ENCODE assay signal across 29 mouse cellular contexts in genomic region chr12:8439957-8440356, GRCm38 (mm10). TPM values are rescaled to one million over a fixed set of nuclear protein-coding genes. Genes with fewer than 3 reads are reported as not detected.
DNase-seq lines count a peak whose midpoint lies in the region; ATAC-seq lines count a peak whose summit lies in the region.
"Had no signal": no experiment of that assay in that cellular context is flagged by ENCODE, and none has a peak within 500 bp of the region (broad histone marks: within the 10 kb centered on the region; RNA-seq: fewer than 3 reads in every experiment).

No protein-coding gene starts in this region.

- peaks cover 27% of the 10 kb centered on the region for H3K4me1 ChIP-seq in hindbrain, embryonic 10.5 days (replicated peaks)
- no peaks in the 10 kb centered on the region for H3K4me1 ChIP-seq in hindbrain, embryonic 16.5 days (ENCODE audit: control insufficient read depth, insufficient read depth, low read depth, low read length)
- peaks cover 29% of the 10 kb centered on the region for H3K4me1 ChIP-seq in midbrain, embryonic 10.5 days
- H3K4me1 ChIP-seq in midbrain, embryonic 16.5 days (ENCODE audit: control insufficient read depth, insufficient read depth, low read length): no peaks in the 10 kb centered on the region
- H3K4me1 ChIP-seq in embryonic facial prominence, embryonic 10.5 days: peaks cover 46% of the 10 kb centered on the region

- H3K4me3 ChIP-seq in hindbrain, embryonic 10.5 days: no peak overlapping the region
- no peak overlapping the region for H3K4me3 ChIP-seq in hindbrain, embryonic 16.5 days (ENCODE audit: low read length)
- no peak overlapping the region for H3K4me3 ChIP-seq in midbrain, embryonic 10.5 days
- H3K4me3 ChIP-seq in midbrain, embryonic 16.5 days (ENCODE audit: low read depth, low read length): no peak overlapping the region
- no peak overlapping the region for H3K4me3 ChIP-seq in embryonic facial prominence, embryonic 10.5 days
- H3K4me3 ChIP-seq: embryonic facial prominence, embryonic 12.5 days; forebrain, embryonic 12.5 days; heart, embryonic 13.5 days; intestine, embryonic 15.5 days; left cerebral cortex, adult 2 months; liver, embryonic 15.5 days; lung, embryonic 15.5 days; midbrain, embryonic 13.5 days; stomach, embryonic 15.5 days had no signal

- DNase-seq in hindbrain, embryonic 10.5 days (ENCODE audit: low spot score): no peak
- DNase-seq in midbrain, embryonic 10.5 days (ENCODE audit: low spot score): no peak
- no peak for DNase-seq in embryonic facial prominence, embryonic 10.5 days (ENCODE audit: low spot score)
- no peak for DNase-seq in thymus, postnatal 36 days
- DNase-seq in right cerebral cortex, postnatal 14 days: no peak
- DNase-seq: adrenal gland, adult 8-10 months; cerebellum, adult 8-10 months; cerebellum, postnatal 25 days; forebrain, postnatal 0 days; gastrocnemius, postnatal 14 days; heart, adult 18-20 months; heart, postnatal 10 days; kidney, adult 2 months; liver; right cerebral cortex, postnatal 25 days; thymus, postnatal 25 days had no signal

- H3K9ac ChIP-seq in hindbrain, embryonic 16.5 days (ENCODE audit: low read depth, low read length): no peak overlapping the region
- H3K9ac ChIP-seq in midbrain, embryonic 16.5 days (ENCODE audit: low read depth, low read length): no peak overlapping the region
- H3K9ac ChIP-seq: embryonic facial prominence, embryonic 12.5 days; forebrain, embryonic 12.5 days; forebrain, postnatal 0 days; heart, embryonic 13.5 days; intestine, embryonic 15.5 days; liver, embryonic 15.5 days; lung, embryonic 15.5 days; midbrain, embryonic 13.5 days; stomach, embryonic 15.5 days had no signal

- no peak for ATAC-seq in hindbrain, embryonic 16.5 days
- no peak for ATAC-seq in midbrain, embryonic 16.5 days
- ATAC-seq: forebrain, postnatal 0 days; hindbrain, postnatal 0 days; intestine, embryonic 15.5 days; midbrain, embryonic 13.5 days had no signal

- no peaks in the 10 kb centered on the region for H3K27me3 ChIP-seq in hindbrain, embryonic 10.5 days (ENCODE audit: insufficient read depth, poor library complexity, severe bottlenecking)
- no peaks in the 10 kb centered on the region for H3K27me3 ChIP-seq in hindbrain, embryonic 16.5 days (replicated peaks; ENCODE audit: control insufficient read depth, insufficient read depth, low read length)
- peaks cover 31% of the 10 kb centered on the region for H3K27me3 ChIP-seq in midbrain, embryonic 10.5 days (ENCODE audit: low read depth, poor library complexity, severe bottlenecking)
- no peaks in the 10 kb centered on the region for H3K27me3 ChIP-seq in midbrain, embryonic 16.5 days (ENCODE audit: control insufficient read depth, insufficient read depth, low read depth, low read length)
- 0 out of 2 replicates have a peak, but pooled peaks cover 2% of the 10 kb centered on the region for H3K27me3 ChIP-seq in embryonic facial prominence, embryonic 10.5 days (replicated peaks; ENCODE audit: low read depth, poor library complexity, severe bottlenecking)
- H3K27me3 ChIP-seq: embryonic facial prominence, embryonic 12.5 days; forebrain, embryonic 12.5 days; intestine, embryonic 15.5 days; liver, embryonic 15.5 days; lung, embryonic 15.5 days; midbrain, embryonic 13.5 days; stomach, embryonic 15.5 days had no signal

- H3K4me2 ChIP-seq in hindbrain, embryonic 16.5 days (ENCODE audit: low read length): no peak overlapping the region
- no peak overlapping the region for H3K4me2 ChIP-seq in midbrain, embryonic 16.5 days (ENCODE audit: low read length)
- H3K4me2 ChIP-seq: embryonic facial prominence, embryonic 12.5 days; forebrain, embryonic 12.5 days; heart, embryonic 13.5 days; intestine, embryonic 15.5 days; liver, embryonic 15.5 days; lung, embryonic 15.5 days; midbrain, embryonic 13.5 days; stomach, embryonic 15.5 days had no signal

- H3K9me3 ChIP-seq in hindbrain, embryonic 10.5 days: no peaks in the 10 kb centered on the region
- H3K9me3 ChIP-seq in hindbrain, embryonic 16.5 days (ENCODE audit: control insufficient read depth, low read length): no peaks in the 10 kb centered on the region
- no peaks in the 10 kb centered on the region for H3K9me3 ChIP-seq in midbrain, embryonic 10.5 days (replicated peaks)
- H3K9me3 ChIP-seq in midbrain, embryonic 16.5 days (replicated peaks; ENCODE audit: control insufficient read depth, low read length, poor library complexity, severe bottlenecking): no peaks in the 10 kb centered on the region
- H3K9me3 ChIP-seq in embryonic facial prominence, embryonic 10.5 days: no peaks in the 10 kb centered on the region
- H3K9me3 ChIP-seq: embryonic facial prominence, embryonic 12.5 days; forebrain, embryonic 12.5 days; G1E; heart, embryonic 13.5 days; intestine, embryonic 15.5 days; liver, embryonic 15.5 days; lung, embryonic 15.5 days; midbrain, embryonic 13.5 days; stomach, embryonic 15.5 days had no signal

- 0 out of 2 replicates have a peak overlapping the region, but pooled peaks have one; percentile 50 for H3K27ac ChIP-seq in hindbrain, embryonic 10.5 days
- no peak overlapping the region for H3K27ac ChIP-seq in hindbrain, embryonic 16.5 days (ENCODE audit: low read depth, low read length)
- 0 out of 2 replicates have a peak overlapping the region, but pooled peaks have one; percentile 4 for H3K27ac ChIP-seq in midbrain, embryonic 10.5 days (replicated peaks)
- no peak overlapping the region for H3K27ac ChIP-seq in midbrain, embryonic 16.5 days (ENCODE audit: low read length)
- peak overlapping the region; percentile 7; the same call in 1 of the 2 replicates for H3K27ac ChIP-seq in embryonic facial prominence, embryonic 10.5 days (replicated peaks)
- H3K27ac ChIP-seq: embryonic facial prominence, embryonic 12.5 days; forebrain, embryonic 12.5 days; heart, embryonic 13.5 days; hindbrain, postnatal 0 days; intestine, embryonic 15.5 days; left cerebral cortex, adult 2 months; liver, embryonic 15.5 days; lung, embryonic 15.5 days; midbrain, embryonic 13.5 days; stomach, embryonic 15.5 days had no signal

- H3K36me3 ChIP-seq in hindbrain, embryonic 10.5 days: no peaks in the 10 kb centered on the region
- no peaks in the 10 kb centered on the region for H3K36me3 ChIP-seq in hindbrain, embryonic 16.5 days (ENCODE audit: control insufficient read depth, insufficient read depth, low read length)
- no peaks in the 10 kb centered on the region for H3K36me3 ChIP-seq in midbrain, embryonic 10.5 days
- H3K36me3 ChIP-seq in midbrain, embryonic 16.5 days (ENCODE audit: control insufficient read depth, insufficient read depth, low read length): no peaks in the 10 kb centered on the region
- H3K36me3 ChIP-seq in embryonic facial prominence, embryonic 10.5 days (replicated peaks): no peaks in the 10 kb centered on the region
- H3K36me3 ChIP-seq: embryonic facial prominence, embryonic 12.5 days; forebrain, embryonic 12.5 days; G1E; heart, embryonic 13.5 days; intestine, embryonic 15.5 days; liver, embryonic 15.5 days; lung, embryonic 15.5 days; midbrain, embryonic 13.5 days; stomach, embryonic 15.5 days had no signal

- 81% methylated on average over 3 of the region's 3 CpGs for WGBS in hindbrain, embryonic 10.5 days
- 77% methylated on average over 3 of the region's 3 CpGs for WGBS in hindbrain, embryonic 16.5 days
- WGBS in midbrain, embryonic 10.5 days: 88% methylated on average over 3 of the region's 3 CpGs
- 72% methylated on average over 3 of the region's 3 CpGs for WGBS in midbrain, embryonic 16.5 days
- WGBS in embryonic facial prominence, embryonic 10.5 days: 80% methylated on average over 3 of the region's 3 CpGs

RNA-seq across cellular contexts. Expression of gene Rhob, which starts 59.9 kb away (rescaled TPM):
- polyA plus RNA-seq in hindbrain, embryonic 10.5 days (2016; fragmentation: Nextera tagmentation; extraction: Ambion mirVana): 31.5 and 54.8 TPM in 2 replicates
- 81.3 and 86.9 TPM in 2 replicates for polyA plus RNA-seq in hindbrain, embryonic 16.5 days (2015; fragmentation: Nextera tagmentation; extraction: Ambion mirVana)
- 30.0 and 30.1 TPM in 2 replicates for polyA plus RNA-seq in midbrain, embryonic 10.5 days (2016; fragmentation: Nextera tagmentation; extraction: Ambion mirVana)
- polyA plus RNA-seq in midbrain, embryonic 16.5 days (2015; fragmentation: Nextera tagmentation; extraction: Ambion mirVana): 75.7 and 80.0 TPM in 2 replicates
- 24.8 and 26.4 TPM in 2 replicates for polyA plus RNA-seq in embryonic facial prominence, embryonic 10.5 days (2016; fragmentation: Nextera tagmentation; extraction: Ambion mirVana)

Comparison
In these comparisons a context has a peak if more than half of its experiments do, and no peak if none do; other contexts are left out.
1. H3K27ac ChIP-seq: peak in hindbrain, embryonic 10.5 days (single experiment), midbrain, embryonic 10.5 days (single experiment) and embryonic facial prominence, embryonic 10.5 days (single experiment); none in hindbrain, embryonic 16.5 days (single experiment) and midbrain, embryonic 16.5 days (single experiment).